Mouse (Mus musculus) limb, embryonic 14.5 days (tissue): ENCODE data around the gene Natd1. TPM values are rescaled to one million over a fixed set of nuclear protein-coding genes. Genes with fewer than 3 reads are reported as not detected.

Experiments
- ATAC-seq: fragments of 200-750 bp; cut with Nextera tagmentation; 2 replicates; pipeline ENCODE4 v1.8.0; 2017; ENCODE audit warnings: low read depth, moderate number of reproducible peaks, moderate TSS enrichment; ENCODE audit not compliant: low FRiP score
- DNase-seq: peaks from one replicate; pipeline ENCODE4 v3.0.0-alpha.2; 2015; ENCODE audit warnings: low spot score
- H3K27ac ChIP-seq: fragments of 300-500 bp; sonication (generic); replicated peaks from 2 replicates; pipeline ENCODE4 v1.5.1; 2014; ENCODE audit warnings: low read depth, mild to moderate bottlenecking, low read length, moderate library complexity, mixed read lengths
- H3K27me3 ChIP-seq: fragments of 300-500 bp; sonication (generic); 2 replicates; pipeline ENCODE4 v1.6.1; 2014; ENCODE audit warnings: low read length, mixed read lengths; ENCODE audit not compliant: control insufficient read depth, insufficient read depth
- H3K36me3 ChIP-seq: fragments of 300-500 bp; sonication (generic); 2 replicates; pipeline ENCODE4 v1.6.1; 2014; ENCODE audit warnings: mild to moderate bottlenecking, low read length, moderate library complexity, mixed read lengths; ENCODE audit not compliant: control insufficient read depth, insufficient read depth
- H3K4me1 ChIP-seq: fragments of 300-500 bp; sonication (generic); 2 replicates; pipeline ENCODE4 v1.6.1; 2014; ENCODE audit warnings: antibody characterized with exemption, low read length, mixed read lengths; ENCODE audit not compliant: control insufficient read depth, insufficient read depth
- H3K4me2 ChIP-seq: fragments of 300-500 bp; sonication (generic); replicated peaks from 2 replicates; pipeline ENCODE4 v1.6.1; 2014; ENCODE audit warnings: low read depth, mild to moderate bottlenecking, low read length, moderate library complexity; ENCODE audit not compliant: severe bottlenecking
- H3K4me3 ChIP-seq: fragments of 300-500 bp; sonication (generic); replicated peaks from 2 replicates; pipeline ENCODE4 v1.5.1; 2014; ENCODE audit warnings: low read length
- H3K9ac ChIP-seq: fragments of 300-500 bp; sonication (generic); 2 replicates; pipeline ENCODE4 v1.6.1; 2014; ENCODE audit warnings: mild to moderate bottlenecking, low read depth, low read length, moderate library complexity; ENCODE audit not compliant: severe bottlenecking
- H3K9me3 ChIP-seq: fragments of 300-500 bp; sonication (generic); 2 replicates; pipeline ENCODE4 v1.6.1; 2016; ENCODE audit warnings: low read length; ENCODE audit not compliant: control insufficient read depth
- POLR2A ChIP-seq: fragments of 200-500 bp; IDR thresholded peaks from 2 replicates; pipeline ENCODE4 v1.8.0; 2012; ENCODE audit warnings: inconsistent platforms, mild to moderate bottlenecking, moderate library complexity, borderline replicate concordance; ENCODE audit not compliant: insufficient read depth, insufficient read length; ENCODE audit errors: extremely low read depth
- WGBS: fragments of 180-500 bp; shearing (Covaris S2); extraction: QIAGEN DNeasy Blood & Tissue Kit; methylation state at CpG from one replicate; pipeline ENCODE4 v1.1.7; 2014; 5-methylcytosine and 5-hydroxymethylcytosine counted together
- polyA plus RNA-seq, 2 experiments: library from polyadenylated mRNA; depleted of rRNA in 1 of 2; stranded (reverse) in 1 of 2; unstranded in 1 of 2; fragments of >200 nt; fragmentation: Nextera tagmentation in 1 of 2; extraction: Ambion mirVana in 1 of 2; gene quantifications; 2 replicates each; pipeline versions ENCODE4 v1.2.1 to v1.2.3; 2012 to 2014

Natd1 gene
- polyA plus RNA-seq, 2 experiments = 21.6 to 25.5 TPM

- peaks cover 74% of the 10 kb centered on the region for H3K36me3 ChIP-seq
- no peak overlapping the region for H3K27ac ChIP-seq
- H3K4me3 ChIP-seq = no peak overlapping the region
- no peak for TF ChIP-seq POLR2A
- H3K9me3 ChIP-seq = no peaks in the 10 kb centered on the region
- DNase-seq = no peak
- no peaks in the 10 kb centered on the region for H3K27me3 ChIP-seq
- WGBS = 32% methylated on average over 4 of the region's 4 CpGs
- ATAC-seq = no peak
- no peak overlapping the region for H3K9ac ChIP-seq
- no peak overlapping the region for H3K4me2 ChIP-seq
- no peaks in the 10 kb centered on the region for H3K4me1 ChIP-seq
These were observed 30.5 kb upstream of the Natd1 start for GRCm38 (mm10) chr11:60945003-60945402.

GRCm38 (mm10) chr11:60942263-60943015 lies 27.9 kb upstream of the Natd1 start:
- Histone ChIP-seq H3K36me3 (peaks cover 48% of the 10 kb centered on the region), H3K4me2 (no peak overlapping the region), H3K9me3 (no peaks in the 10 kb centered on the region), H3K9ac (no peak overlapping the region), H3K27ac (no peak overlapping the region), H3K4me3 (no peak overlapping the region), H3K4me1 (no peaks in the 10 kb centered on the region), H3K27me3 (no peaks in the 10 kb centered on the region)
- ATAC-seq = no peak
- 94% methylated on average over 9 of the region's 9 CpGs for WGBS
- TF ChIP-seq POLR2A = no peak
- no peak for DNase-seq

- H3K9me3 ChIP-seq = no peaks in the 10 kb centered on the region
- H3K36me3 ChIP-seq = peaks cover 37% of the 10 kb centered on the region
- no peaks in the 10 kb centered on the region for H3K27me3 ChIP-seq
- H3K4me1 ChIP-seq = no peaks in the 10 kb centered on the region
- DNase-seq (peak; percentile 74), ATAC-seq (peak; percentile 73)
- H3K27ac ChIP-seq = 0 out of 2 replicates have a peak overlapping the region, but pooled peaks have one; percentile 19
- H3K4me3 ChIP-seq = no peak overlapping the region
- no peak for TF ChIP-seq POLR2A
- no peak overlapping the region for H3K9ac ChIP-seq
- no peak overlapping the region for H3K4me2 ChIP-seq
- WGBS = 75% methylated on average over 9 of the region's 9 CpGs
These were observed 26.8 kb upstream of the Natd1 start for GRCm38 (mm10) chr11:60941370-60941769.

- Histone ChIP-seq H3K36me3 (peaks cover 31% of the 10 kb centered on the region), H3K4me1 (no peaks in the 10 kb centered on the region), H3K4me2 (no peak overlapping the region), H3K27ac (no peak overlapping the region), H3K9ac (no peak overlapping the region), H3K4me3 (no peak overlapping the region), H3K27me3 (no peaks in the 10 kb centered on the region), H3K9me3 (no peaks in the 10 kb centered on the region)
- TF ChIP-seq POLR2A = no peak
- ATAC-seq (no peak), DNase-seq (no peak)
- 92% methylated on average over 5 of the region's 5 CpGs for WGBS
These were observed 26.0 kb upstream of the Natd1 start for GRCm38 (mm10) chr11:60940501-60940900.

GRCm38 (mm10) chr11:60939487-60939886 lies 24.9 kb upstream of the Natd1 start:
- 97% methylated on average over 3 of the region's 3 CpGs for WGBS
- Histone ChIP-seq H3K9me3 (no peaks in the 10 kb centered on the region), H3K36me3 (peaks cover 22% of the 10 kb centered on the region), H3K4me2 (no peak overlapping the region), H3K27ac (no peak overlapping the region), H3K9ac (no peak overlapping the region), H3K4me3 (no peak overlapping the region), H3K4me1 (no peaks in the 10 kb centered on the region), H3K27me3 (no peaks in the 10 kb centered on the region)
- no peak for ATAC-seq
- no peak for TF ChIP-seq POLR2A
- DNase-seq = no peak
